ENCODE assay signal across 19 mouse cellular contexts in genomic region chr4:130327366-130327765, GRCm38 (mm10). TPM values are rescaled to one million over a fixed set of nuclear protein-coding genes. Genes with fewer than 3 reads are reported as not detected.
DNase-seq lines count a peak whose midpoint lies in the region; ATAC-seq lines count a peak whose summit lies in the region.
"Had no signal": no experiment of that assay in that cellular context is flagged by ENCODE, and none has a peak within 500 bp of the region (broad histone marks: within the 10 kb centered on the region; RNA-seq: fewer than 3 reads in every experiment).

No protein-coding gene starts in this region.

- no peak for DNase-seq in kidney, postnatal 10 days
- DNase-seq in cerebellum, adult 9-11 months: peak; percentile 86
- DNase-seq in kidney, postnatal 4 days: peak; percentile 52 to 59
- no peak for DNase-seq in urinary bladder, postnatal 10 days (ENCODE audit: low spot score)
- no peak for DNase-seq in Muller cell, postnatal 12 days (ENCODE audit: inconsistent ontology term)
- DNase-seq: adrenal gland, postnatal 36 days; gastrocnemius, postnatal 14 days; midbrain, embryonic 14.5 days; right cerebral cortex, postnatal 25 days; thymus, adult 18-20 months had no signal

- H3K9ac ChIP-seq in forebrain, embryonic 15.5 days (replicated peaks): no peak overlapping the region
- no peak overlapping the region for H3K9ac ChIP-seq in forebrain, embryonic 12.5 days
- no peak overlapping the region for H3K9ac ChIP-seq in kidney, embryonic 16.5 days (replicated peaks; ENCODE audit: low read length)
- H3K9ac ChIP-seq: heart, embryonic 12.5 days; liver, embryonic 12.5 days; lung, embryonic 15.5 days had no signal

- ATAC-seq in forebrain, embryonic 15.5 days (replicated peaks): no peak
- no peak for ATAC-seq in forebrain, embryonic 12.5 days (ENCODE audit: low FRiP score)
- ATAC-seq in kidney, embryonic 16.5 days (ENCODE audit: low FRiP score, low TSS enrichment): peak; percentile 42; the same call in 1 of the 2 replicates
- ATAC-seq: intestine, postnatal 0 days; liver, embryonic 12.5 days; Patski had no signal

- no peaks in the 10 kb centered on the region for H3K4me1 ChIP-seq in forebrain, embryonic 15.5 days
- H3K4me1 ChIP-seq in forebrain, embryonic 12.5 days: no peaks in the 10 kb centered on the region
- no peaks in the 10 kb centered on the region for H3K4me1 ChIP-seq in kidney, embryonic 16.5 days (ENCODE audit: insufficient read depth, low read length)
- H3K4me1 ChIP-seq: lung, embryonic 15.5 days had no signal

- H3K4me2 ChIP-seq in forebrain, embryonic 15.5 days (replicated peaks): no peak overlapping the region
- no peak overlapping the region for H3K4me2 ChIP-seq in forebrain, embryonic 12.5 days
- H3K4me2 ChIP-seq in kidney, embryonic 16.5 days (replicated peaks; ENCODE audit: low read depth, low read length): no peak overlapping the region
- H3K4me2 ChIP-seq: heart, embryonic 12.5 days; liver, embryonic 12.5 days; lung, embryonic 15.5 days had no signal

- H3K27ac ChIP-seq in forebrain, embryonic 15.5 days (replicated peaks): 0 out of 2 replicates have a peak overlapping the region, but pooled peaks have one; percentile 34
- H3K27ac ChIP-seq in forebrain, embryonic 12.5 days: no peak overlapping the region
- H3K27ac ChIP-seq in kidney, embryonic 16.5 days (ENCODE audit: low read length): peak overlapping the region; percentile 49; the same call in 1 of the 2 replicates
- H3K27ac ChIP-seq: liver, embryonic 12.5 days; lung, embryonic 15.5 days had no signal

- H3K4me3 ChIP-seq in forebrain, embryonic 15.5 days: no peak overlapping the region
- H3K4me3 ChIP-seq in forebrain, embryonic 12.5 days (replicated peaks): no peak overlapping the region
- H3K4me3 ChIP-seq in kidney, embryonic 16.5 days (ENCODE audit: low read length): no peak overlapping the region
- H3K4me3 ChIP-seq: heart, embryonic 12.5 days; liver, embryonic 12.5 days; lung, embryonic 15.5 days had no signal

- WGBS in forebrain, embryonic 15.5 days: 85% methylated on average over 9 of the region's 9 CpGs
- 85% methylated on average over 9 of the region's 9 CpGs for WGBS in forebrain, embryonic 12.5 days
- 51% methylated on average over 9 of the region's 9 CpGs for WGBS in kidney, embryonic 16.5 days

- peaks cover 59% of the 10 kb centered on the region for H3K36me3 ChIP-seq in forebrain, embryonic 15.5 days
- H3K36me3 ChIP-seq in forebrain, embryonic 12.5 days (replicated peaks): peaks cover 57% of the 10 kb centered on the region
- peaks cover 36% of the 10 kb centered on the region for H3K36me3 ChIP-seq in kidney, embryonic 16.5 days (ENCODE audit: insufficient read depth, low read length)

- no peaks in the 10 kb centered on the region for H3K27me3 ChIP-seq in forebrain, embryonic 15.5 days
- no peaks in the 10 kb centered on the region for H3K27me3 ChIP-seq in forebrain, embryonic 12.5 days
- H3K27me3 ChIP-seq in kidney, embryonic 16.5 days (ENCODE audit: insufficient read depth, low read length): no peaks in the 10 kb centered on the region
- H3K27me3 ChIP-seq: heart, embryonic 12.5 days; liver, embryonic 12.5 days; lung, embryonic 15.5 days; Patski had no signal

- H3K9me3 ChIP-seq in forebrain, embryonic 15.5 days: no peaks in the 10 kb centered on the region
- no peaks in the 10 kb centered on the region for H3K9me3 ChIP-seq in forebrain, embryonic 12.5 days
- H3K9me3 ChIP-seq in kidney, embryonic 16.5 days (ENCODE audit: low read length): no peaks in the 10 kb centered on the region
- H3K9me3 ChIP-seq: heart, embryonic 12.5 days; liver, embryonic 12.5 days; lung, embryonic 15.5 days had no signal

RNA-seq across cellular contexts. Expression of gene Gm10570, which starts 18.9 kb away (rescaled TPM):
- polyA plus RNA-seq in forebrain, embryonic 15.5 days (2015; fragmentation: Nextera tagmentation; extraction: Ambion mirVana): 0.55 and 1.1 TPM in 2 replicates
- polyA plus RNA-seq in forebrain, embryonic 12.5 days (2016; fragmentation: Nextera tagmentation; extraction: Ambion mirVana): not detected in 2 replicates
- polyA plus RNA-seq in kidney, embryonic 16.5 days (2015; fragmentation: Nextera tagmentation; extraction: Ambion mirVana): 0.57 TPM in 1 of 2 replicates, not detected in the other
- polyA plus RNA-seq: hindbrain, embryonic 11.5 days; intestine, postnatal 0 days; liver, embryonic 12.5 days; lung, embryonic 15.5 days; midbrain, embryonic 14.5 days; Patski had no signal

RNA-seq across cellular contexts. Expression of gene Fabp3, which starts 19.0 kb away (rescaled TPM):
- polyA plus RNA-seq in forebrain, embryonic 15.5 days (2015; fragmentation: Nextera tagmentation; extraction: Ambion mirVana): 95.6 and 102 TPM in 2 replicates
- polyA plus RNA-seq in forebrain, embryonic 12.5 days (2016; fragmentation: Nextera tagmentation; extraction: Ambion mirVana): 18.8 and 22.3 TPM in 2 replicates
- polyA plus RNA-seq in kidney, embryonic 16.5 days (2015; fragmentation: Nextera tagmentation; extraction: Ambion mirVana): 136 and 161 TPM in 2 replicates

RNA-seq across cellular contexts. Expression of gene Zcchc17, which starts 32.4 kb away (rescaled TPM):
- polyA plus RNA-seq in forebrain, embryonic 15.5 days (2015; fragmentation: Nextera tagmentation; extraction: Ambion mirVana): 84.3 and 85.0 TPM in 2 replicates
- polyA plus RNA-seq in forebrain, embryonic 12.5 days (2016; fragmentation: Nextera tagmentation; extraction: Ambion mirVana): 74.2 and 78.4 TPM in 2 replicates
- polyA plus RNA-seq in kidney, embryonic 16.5 days (2015; fragmentation: Nextera tagmentation; extraction: Ambion mirVana): 63.3 and 64.0 TPM in 2 replicates

RNA-seq across cellular contexts. Expression of gene Snrnp40, which starts 32.6 kb away (rescaled TPM):
- 135 and 148 TPM in 2 replicates for polyA plus RNA-seq in forebrain, embryonic 15.5 days (2015; fragmentation: Nextera tagmentation; extraction: Ambion mirVana)
- 196 and 203 TPM in 2 replicates for polyA plus RNA-seq in forebrain, embryonic 12.5 days (2016; fragmentation: Nextera tagmentation; extraction: Ambion mirVana)
- polyA plus RNA-seq in kidney, embryonic 16.5 days (2015; fragmentation: Nextera tagmentation; extraction: Ambion mirVana): 158 and 165 TPM in 2 replicates

RNA-seq across cellular contexts. Expression of gene Serinc2, which starts 48.4 kb away (rescaled TPM):
- 87.4 and 97.3 TPM in 2 replicates for polyA plus RNA-seq in forebrain, embryonic 15.5 days (2015; fragmentation: Nextera tagmentation; extraction: Ambion mirVana)
- 88.9 and 95.5 TPM in 2 replicates for polyA plus RNA-seq in forebrain, embryonic 12.5 days (2016; fragmentation: Nextera tagmentation; extraction: Ambion mirVana)
- polyA plus RNA-seq in kidney, embryonic 16.5 days (2015; fragmentation: Nextera tagmentation; extraction: Ambion mirVana): 58.6 and 65.0 TPM in 2 replicates

Comparison
In these comparisons a context has a peak if more than half of its experiments do, and no peak if none do; other contexts are left out.
1. DNase-seq: peak in cerebellum, adult 9-11 months (single experiment) and kidney, postnatal 4 days (2 of 2); none in kidney, postnatal 10 days (single experiment), urinary bladder, postnatal 10 days (single experiment) and Muller cell, postnatal 12 days (single experiment).